Mouse (Mus musculus) spleen, embryonic (tissue): Measurements from ENCODE around the gene Gm42715.

Experiments
- CTCF ChIA-PET: fragments of 350-600 bp; sonication (Branson Sonifier 250); formaldehyde crosslinking; loops from one replicate; lab custom pipeline; 2022; lab: Charles Lee

The Gm42715 gene

DNA sequence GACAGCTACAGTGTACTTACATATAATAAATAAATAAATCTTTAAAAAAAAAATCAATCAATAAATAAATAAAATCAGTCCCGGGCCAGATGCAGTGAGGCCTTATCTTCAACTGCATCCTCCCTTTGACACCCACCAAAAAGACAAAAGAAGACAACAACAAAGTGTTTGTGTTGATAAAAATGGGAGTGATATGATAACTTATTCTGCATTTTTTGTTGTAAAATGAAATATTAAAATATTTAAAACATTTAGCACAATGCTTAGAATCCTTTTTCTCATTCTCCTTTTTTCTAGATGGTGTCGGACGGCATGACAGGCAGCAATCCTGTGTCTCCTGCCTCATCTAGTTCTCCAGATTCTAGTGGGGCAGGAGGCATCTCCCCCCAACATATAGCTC, at the start of gene Gm42715:
Gene Gm42715, plus strand, starts transcription at position 301 of the 400 bp plus-strand sequence.
- CTCF ChIA-PET: interaction anchor here (0.7 kb wide), 1 partner anchor 17 kb away, joined by 5 read pairs; no protein-coding TSS in a partner anchor

DNA sequence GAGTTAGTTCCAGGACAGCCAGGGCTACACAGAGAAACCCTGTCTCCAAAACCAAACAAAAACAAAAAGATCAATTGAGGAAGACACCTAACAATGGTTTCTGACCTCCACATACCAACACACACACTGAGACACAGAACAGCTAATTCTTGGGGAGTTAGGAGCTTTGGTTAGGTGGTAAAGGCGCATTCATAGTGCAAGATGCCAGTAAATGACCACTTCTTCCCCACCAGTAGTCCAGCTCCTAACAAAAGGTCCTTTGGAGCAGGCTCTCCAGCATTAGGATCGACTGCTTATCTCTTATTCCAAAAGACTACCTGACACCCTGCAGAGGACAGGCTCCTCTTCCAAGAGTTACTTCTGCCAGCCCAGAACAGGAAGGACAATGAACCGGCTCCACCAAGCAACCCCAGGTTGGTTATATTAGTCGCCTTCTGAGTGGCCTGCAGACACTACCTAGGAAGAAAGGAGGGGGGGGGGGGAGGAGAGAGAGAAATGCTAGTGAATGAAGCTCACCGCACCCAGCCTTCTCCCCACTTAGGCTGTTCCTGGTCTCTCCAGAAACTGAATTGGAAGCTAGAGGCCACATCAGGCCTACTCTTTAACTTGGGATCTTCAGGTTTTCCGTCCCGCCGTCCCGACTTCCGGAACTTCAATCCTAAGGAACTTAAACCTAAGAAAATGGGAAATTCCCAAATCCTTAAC, 49.2 kb upstream of the Gm42715 start:
- CTCF ChIA-PET: interaction anchor here (0.6 kb wide), 1 partner anchor 76 kb away, joined by 5 read pairs; no protein-coding TSS in a partner anchor

DNA sequence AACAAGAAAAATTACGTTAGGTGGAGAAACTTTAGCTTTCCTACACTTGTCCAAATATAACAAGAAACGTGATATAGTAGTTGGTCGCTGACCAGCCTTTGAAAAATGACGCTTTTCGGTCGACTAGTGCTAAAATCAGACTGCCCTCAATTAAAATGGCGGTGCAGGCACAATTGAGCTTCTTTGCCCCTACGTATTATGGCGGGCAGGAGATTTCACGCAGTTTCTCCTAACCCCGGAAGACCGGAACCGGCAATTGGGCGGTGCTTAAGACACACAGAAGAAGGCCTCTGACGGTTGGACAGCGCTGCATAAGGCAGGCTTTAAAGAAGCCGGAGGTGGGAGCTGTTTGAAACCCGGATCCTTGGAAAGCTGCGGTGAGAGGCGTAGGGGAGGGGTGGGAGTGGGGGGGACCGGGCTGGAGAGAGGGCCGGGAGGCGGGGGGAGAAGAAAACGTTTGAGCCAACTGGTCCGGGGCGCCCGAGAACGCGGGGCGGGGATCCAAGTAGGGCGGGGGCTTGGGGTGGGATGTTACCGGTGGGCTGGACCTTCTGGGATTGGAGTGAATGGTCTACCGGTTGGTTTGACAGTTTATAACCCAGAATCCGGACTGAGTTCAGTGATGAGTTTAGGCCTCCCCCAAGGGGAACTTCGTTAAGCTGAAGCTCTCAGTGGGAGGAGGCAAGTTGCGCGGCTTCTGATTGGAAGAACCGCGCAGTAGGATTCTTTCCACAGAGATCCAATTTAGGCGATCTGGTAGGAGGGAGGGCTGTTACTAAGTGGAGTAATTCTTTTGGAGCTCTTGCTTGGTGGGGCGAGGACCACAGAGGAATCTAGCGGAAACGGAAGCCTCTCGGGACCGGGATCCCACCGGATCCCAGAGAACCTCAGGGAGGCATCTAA, 48.4 kb upstream of the Gm42715 start:
- CTCF ChIA-PET: interaction anchor here (0.6 kb wide), 1 partner anchor 77 kb away, joined by 5 read pairs; no protein-coding TSS in a partner anchor

DNA sequence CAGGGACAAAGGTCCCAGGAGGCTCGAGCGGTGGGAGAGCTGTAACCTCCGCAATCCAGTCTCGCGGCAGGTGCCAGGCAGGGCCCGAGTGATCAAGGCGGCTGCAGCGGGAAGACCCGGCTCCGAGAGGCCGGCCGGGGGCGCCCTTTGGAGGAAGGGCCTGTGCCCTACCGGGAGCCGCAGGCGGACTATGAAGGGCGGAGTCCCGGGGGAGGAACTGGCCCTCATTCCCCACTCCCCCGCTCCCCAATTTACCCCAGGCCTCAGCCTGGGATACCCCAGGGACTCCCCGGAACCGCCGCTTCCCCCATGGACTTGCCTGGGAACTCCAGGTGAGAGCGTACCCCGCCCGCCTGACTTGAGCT, 47.8 kb upstream of the Gm42715 start:
- CTCF ChIA-PET: no interaction called here

DNA sequence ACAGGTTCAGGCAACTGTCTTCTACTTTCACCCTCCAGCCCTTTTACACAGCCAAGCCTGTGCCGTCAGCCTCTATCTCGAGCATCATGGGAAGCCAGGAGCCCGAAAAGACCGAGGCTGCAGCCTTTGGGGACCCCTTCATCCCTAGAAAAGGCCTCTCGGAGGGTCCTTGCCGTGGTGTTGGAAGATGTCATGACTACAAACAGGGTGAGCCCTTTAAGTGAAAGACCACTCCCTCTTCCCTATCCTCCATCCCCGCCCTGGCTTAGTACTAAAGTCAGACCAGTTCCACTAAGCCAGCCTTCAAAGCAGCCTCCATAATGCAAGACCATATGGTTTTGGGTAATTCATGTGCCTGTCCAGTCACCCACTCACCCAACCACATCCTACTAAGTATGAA, 47.3 kb upstream of the Gm42715 start:
- CTCF ChIA-PET: no interaction called here

DNA sequence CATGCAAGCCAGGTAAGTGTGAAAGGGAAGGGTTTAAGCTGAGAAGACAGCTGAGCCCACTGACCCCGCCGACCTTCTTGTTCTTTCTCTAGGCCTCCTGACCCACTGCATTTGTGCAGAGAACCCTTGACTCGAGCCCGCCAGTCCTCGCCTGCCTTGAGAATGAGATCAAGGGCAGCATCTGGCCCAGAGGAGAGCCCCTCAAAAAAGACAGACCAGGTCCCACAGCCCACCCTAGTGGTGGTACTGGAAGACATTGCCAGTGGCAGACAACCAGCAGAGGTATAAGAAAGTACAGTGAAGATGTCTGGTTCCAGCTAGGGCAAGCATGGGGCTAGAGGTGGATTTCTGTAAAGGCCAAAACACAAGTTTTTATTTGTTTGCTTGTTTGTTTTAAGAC, 45.7 kb upstream of the Gm42715 start:
- CTCF ChIA-PET: no interaction called here

DNA sequence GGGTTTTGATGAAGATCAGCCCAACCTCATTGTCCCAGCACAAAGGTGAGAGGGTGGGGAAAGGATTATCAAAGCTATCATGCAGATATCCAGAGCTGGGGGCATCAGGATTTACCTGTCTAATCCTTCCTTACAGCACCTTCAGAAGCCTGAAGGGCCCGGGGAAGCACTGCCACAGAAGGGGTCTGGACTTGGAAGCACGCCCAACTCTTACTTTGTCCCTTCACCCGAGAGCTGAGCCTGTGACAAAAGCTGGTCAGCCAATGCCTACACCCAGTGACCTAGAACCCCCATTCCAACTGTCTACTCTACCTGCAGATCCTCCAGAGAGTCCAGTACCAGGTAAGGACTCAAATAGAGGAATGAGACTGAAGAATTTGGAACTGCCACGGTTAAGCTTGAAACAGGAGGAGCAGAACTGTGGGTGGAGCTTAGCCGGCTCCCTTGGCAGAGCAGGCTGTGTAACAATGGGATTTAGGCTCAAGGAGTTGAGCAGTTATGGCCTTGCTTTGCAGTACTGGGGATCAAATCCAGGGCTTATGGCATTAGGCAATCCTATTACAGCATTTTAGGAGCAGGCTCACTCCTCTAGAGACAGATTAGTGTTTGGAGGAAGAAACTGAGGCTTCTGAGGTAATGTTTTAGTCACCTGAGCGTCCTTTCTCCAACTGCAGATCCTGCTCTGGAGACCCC, 44.9 kb upstream of the Gm42715 start:
- CTCF ChIA-PET: no interaction called here

DNA sequence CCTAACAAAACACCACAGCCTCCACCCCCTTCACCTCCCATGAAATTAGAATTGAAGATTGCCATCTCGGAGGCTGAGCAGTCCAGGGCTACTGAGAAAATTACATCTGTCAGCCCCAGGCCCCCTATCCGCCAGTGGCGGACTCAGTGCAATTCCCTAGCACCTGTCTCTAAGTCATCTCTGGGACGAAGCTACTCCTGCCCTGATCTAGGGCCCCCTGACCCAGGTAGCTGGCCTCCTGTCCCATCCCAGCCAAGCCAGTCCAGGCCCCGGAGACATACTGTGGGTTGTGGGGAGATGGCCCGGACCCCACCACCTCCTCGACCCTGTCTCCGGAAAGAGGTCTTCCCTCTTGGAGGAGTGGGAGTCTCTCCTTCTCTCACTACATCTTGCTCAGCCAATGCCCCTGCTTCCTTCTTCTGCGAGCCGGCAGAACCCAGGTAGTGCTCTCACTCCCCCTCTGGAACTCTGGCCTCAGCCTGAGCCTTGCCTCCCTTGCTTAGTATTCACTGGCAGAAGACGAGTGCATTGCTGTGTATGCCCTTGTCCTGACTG, 44.1 kb upstream of the Gm42715 start:
- CTCF ChIA-PET: interaction anchor here (0.5 kb wide), 1 partner anchor 13 kb away, joined by 7 read pairs; no protein-coding TSS in a partner anchor

DNA sequence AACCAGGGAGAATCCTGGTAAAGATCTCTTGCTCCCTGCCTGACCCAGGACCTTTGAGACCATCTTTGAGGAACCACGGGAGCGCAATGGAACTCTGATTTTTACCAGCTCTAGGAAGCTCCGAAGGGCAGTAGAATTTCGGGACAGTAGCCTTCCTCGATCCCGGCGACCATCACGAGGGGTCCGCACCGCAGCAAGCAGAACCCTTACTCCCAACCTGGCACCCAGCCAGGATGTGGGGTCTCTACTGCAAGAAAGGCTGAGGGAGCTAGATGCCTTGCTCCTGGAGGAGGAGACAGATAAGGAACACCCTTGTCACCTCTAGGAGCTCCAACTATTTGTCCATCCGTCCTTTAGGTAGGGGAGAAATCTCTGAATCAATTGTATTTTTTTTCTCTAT, 43.0 kb upstream of the Gm42715 start:
- CTCF ChIA-PET: no interaction called here

DNA sequence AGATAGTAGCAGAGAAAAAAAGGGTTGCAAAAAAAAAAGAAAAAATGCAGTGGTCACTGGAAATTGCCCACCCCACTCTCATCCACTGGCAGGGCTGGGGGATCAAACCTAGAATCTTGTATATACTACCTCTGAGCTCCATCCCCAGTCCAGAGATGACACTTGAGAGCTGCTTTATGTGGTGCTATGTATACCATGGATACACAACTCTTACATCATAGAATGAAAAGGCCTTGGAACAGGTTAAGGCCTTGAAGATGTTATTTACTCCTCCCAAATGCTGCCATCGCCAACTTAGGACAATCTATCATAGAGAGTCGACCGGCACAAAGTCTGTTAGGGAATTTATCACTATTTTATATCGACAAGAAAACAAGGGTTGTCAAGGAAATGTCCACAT, 42.5 kb upstream of the Gm42715 start:
- CTCF ChIA-PET: no interaction called here

DNA sequence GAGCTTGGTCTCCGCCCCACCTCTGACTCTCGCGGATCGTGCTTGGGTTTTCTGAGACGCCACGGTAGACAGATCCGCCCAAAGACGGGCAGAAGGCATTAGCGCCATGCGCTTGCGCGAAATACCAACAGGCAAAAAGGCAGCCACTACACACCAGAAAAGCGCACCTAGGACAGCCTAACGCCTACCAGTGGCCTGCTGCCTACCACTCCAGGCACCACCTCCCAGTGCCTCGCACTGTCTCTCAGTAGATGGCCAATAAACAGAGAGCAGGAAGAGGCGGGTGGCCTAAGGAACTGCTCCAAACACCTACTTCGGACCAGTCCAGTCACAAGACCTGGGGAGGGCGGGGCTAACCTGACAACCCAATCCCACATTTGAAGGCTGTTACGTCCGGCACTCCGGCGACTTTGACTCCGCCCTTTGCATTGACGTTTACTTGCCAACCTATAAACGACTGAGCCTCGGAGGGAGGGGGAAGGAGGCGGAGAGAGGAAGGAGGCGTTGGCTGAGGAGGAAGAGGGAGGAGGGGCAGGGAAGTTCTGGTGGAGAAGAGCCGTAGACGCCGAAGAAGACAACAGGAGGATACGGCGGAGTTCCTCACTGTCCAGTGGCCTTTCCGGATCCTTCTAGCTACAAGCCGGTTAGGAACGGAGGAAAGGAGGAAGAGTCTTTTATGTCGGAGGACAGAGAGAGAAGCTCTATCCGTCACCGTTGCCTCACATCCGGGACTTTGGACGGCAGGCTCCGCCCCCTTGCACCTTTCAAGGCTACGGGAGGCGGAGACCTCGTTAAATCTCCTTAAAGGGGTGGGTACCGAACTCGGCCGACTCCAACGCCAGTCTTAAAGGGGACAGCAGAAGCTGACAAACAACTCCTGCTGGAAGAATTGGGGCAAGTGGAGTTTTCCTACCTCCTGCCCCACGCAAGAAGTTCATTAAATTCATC, 41.4 kb upstream of the Gm42715 start:
- CTCF ChIA-PET: no interaction called here

DNA sequence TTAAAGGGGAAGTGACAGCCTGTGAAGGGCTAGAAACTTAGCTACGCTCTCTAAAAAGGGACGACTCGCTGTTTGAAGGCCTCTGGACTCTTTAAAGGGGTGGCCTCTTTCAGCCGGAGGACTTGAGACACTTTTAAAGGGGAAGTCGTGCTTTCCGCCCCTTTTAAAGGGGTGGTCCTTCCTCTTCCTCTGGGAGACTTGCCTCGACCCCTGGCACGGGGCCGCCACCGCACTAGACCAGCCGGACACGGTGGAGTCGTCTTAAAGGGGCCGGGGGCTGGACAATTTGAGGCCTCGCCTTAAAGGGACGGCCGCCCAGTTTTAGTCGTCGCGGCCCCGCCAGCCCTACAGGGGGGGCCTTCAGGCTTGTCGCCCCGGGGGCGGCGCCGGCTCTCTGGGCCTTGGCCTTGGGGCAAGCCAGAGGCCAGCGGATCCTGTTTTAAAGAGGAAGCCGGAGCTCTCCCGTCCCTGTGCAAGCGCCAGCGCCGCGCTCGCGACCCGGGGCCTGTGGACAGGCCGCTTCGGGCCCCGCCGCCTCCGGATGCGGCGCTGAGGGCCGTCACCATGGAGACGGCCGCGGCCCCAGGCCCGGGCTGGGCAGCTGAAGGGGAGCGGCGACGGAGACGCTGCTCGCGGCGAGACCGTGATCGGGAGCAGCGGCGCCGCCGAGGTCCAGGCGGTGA, 40.6 kb upstream of the Gm42715 start, which contains the start of gene Fbrs:
Gene Fbrs, plus strand, starts transcription at position 565 of the 683 bp plus-strand sequence.
- CTCF ChIA-PET: interaction anchor here (0.7 kb wide), 1 partner anchor 9 kb away, joined by 3 read pairs; no protein-coding TSS in a partner anchor

DNA sequence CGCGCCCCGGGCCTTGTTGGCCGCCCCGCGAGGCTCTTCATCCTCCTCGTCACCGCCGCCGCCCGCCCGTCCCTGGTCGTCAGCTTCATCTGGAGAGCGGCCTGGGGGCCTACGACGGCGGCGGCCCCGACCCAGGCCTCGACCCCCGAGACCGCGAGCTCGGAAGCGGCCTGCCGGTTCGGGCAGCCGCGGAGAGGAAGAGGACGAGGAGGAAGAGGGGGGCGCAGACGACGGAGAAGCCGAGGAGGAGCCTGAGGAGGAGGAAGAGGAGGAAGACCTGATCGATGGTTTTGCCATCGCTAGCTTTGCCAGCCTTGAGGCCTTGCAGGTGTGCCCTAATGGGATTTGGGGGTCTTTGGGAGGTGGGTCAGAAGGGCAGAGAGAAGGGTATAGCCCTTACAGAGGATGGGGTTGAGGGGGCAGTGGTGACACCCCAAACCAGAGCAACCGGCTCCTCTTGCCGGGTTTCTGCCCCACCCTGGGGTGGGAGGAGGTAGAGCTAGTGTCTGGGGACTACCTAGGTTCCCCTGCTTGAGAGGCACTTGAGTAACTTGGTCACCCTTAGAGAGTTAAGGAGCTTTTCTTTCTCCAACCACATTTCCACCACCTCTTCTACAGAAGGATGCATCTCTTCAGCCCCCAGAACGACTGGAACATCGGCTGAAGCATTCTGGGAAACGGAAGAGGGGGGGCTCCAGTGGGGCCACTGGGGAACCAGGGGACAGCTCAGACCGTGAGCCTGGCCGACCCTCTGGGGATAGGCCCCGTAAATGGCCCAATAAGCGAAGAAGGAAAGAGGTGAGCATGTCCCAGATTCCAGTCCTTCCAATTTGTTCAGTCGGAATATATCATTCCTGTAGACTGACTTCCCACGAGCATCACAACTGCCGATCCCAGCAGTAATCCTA, 39.8 kb upstream of the Gm42715 start:
- CTCF ChIA-PET: interaction anchor here (0.6 to 0.7 kb wide), 2 partner anchors 8 to 21 kb away, joined by 3 read pairs; no protein-coding TSS in a partner anchor

DNA sequence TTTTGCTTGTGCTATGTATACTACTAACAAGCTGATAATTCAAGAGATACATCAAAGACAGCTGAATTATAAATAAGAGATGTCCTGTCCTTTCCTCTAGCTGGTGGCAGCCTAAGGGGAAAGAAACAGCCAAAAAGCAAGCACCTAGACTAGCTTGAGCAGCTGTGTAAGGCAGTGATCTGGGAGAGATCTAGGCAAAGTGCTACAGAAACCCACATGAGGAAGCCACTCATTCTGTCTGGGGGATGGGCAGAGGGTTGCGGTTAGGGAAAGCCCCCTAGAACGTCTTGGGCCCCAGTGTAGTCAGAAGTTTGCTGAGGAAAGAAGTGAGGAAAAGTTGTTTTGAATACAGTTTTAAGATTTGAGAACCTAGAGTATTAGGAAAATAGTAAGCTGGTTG, 39.1 kb upstream of the Gm42715 start:
- CTCF ChIA-PET: interaction anchor here (0.6 to 1.2 kb wide), 3 partner anchors 20 to 27 kb away, joined by 3 read pairs; no protein-coding TSS in a partner anchor

DNA sequence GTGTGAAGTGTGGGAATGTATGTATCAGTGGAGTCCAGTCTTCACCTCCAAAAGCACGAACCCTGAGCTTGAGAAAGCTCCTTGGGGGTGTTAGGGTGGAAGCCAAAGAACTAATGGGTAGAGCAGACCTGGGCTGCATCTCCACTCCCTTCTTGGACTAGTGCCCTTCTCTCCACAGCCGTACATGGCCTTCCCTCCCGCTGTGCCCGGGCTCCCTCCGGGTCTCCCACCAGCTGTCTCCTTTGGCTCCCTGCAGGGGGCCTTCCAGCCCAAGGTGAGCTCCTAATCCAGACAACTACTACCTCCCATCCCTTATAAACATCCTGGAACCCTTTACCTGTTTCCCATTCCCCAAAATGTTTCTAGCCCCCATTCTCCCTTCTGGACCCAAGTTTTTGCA, 34.0 kb upstream of the Gm42715 start:
- CTCF ChIA-PET: no interaction called here

DNA sequence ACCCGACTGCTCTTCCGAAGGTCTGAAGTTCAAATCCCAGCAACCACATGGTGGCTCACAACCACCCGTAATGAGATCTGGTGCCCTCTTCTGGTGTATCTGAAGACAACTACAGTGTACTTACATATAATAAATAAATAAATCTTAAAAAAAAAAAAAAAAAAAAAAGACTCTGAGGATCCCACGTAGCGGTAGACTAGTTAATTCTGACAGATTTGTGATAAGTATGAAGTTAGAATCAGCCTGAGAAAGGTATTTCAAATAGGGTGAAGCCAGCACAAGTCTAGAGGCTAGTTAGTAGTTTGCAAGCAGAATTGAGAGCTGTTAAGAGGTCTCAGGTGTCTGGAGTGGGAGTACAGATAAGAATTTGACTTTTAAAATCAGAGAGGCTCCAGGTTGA, 31.0 kb upstream of the Gm42715 start:
- CTCF ChIA-PET: interaction anchor here (0.6 to 0.9 kb wide), 4 partner anchors 9 to 67 kb away, joined by 3 to 7 read pairs (median 6); partner anchors contain the start of gene Fbrs

DNA sequence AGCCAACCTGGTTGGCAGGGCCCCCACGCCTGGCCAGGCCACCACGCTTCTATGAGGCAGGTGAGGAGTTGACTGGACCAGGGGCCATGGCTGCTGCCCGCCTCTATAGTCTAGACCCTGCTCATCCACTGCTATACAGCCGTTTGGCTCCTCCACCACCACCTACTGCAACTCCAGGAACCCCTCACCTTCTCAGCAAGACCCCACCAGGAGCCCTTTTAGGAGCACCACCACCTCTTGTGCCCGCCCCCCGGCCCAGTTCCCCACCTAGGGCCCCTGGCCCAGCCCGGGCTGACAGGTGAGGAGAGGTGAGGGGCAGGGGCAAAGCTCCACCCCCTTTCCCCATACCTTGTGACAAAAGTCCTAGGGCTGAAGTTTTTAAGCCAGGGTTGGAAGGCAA, 29.4 kb upstream of the Gm42715 start:
- CTCF ChIA-PET: no interaction called here

DNA sequence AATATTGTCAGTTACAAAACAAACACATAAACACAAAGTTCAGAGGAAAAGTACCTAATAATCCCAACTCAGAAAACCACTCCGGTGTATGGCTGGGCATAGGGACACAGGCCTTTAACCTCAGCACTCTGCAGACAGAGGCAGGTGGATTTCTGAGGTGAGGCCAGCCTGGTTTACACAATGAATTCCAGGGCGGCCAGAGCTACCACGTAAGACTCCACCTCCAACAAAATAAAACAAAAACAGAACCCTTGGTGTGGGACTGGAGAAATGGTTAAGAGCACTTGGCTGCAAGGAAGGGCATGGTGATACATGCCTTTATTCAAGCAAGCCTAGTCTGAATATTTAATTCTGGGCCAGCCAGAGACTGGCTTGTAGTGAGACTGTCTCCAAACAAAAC, 27.5 kb upstream of the Gm42715 start:
- CTCF ChIA-PET: no interaction called here
